Mouse (Mus musculus) limb, embryonic 10.5 days (tissue): ENCODE data around the gene Mettl26. TPM values are rescaled to one million over a fixed set of nuclear protein-coding genes. Genes with fewer than 3 reads are reported as not detected.

Source experiments
- DNase-seq: peaks from one replicate; pipeline ENCODE4 v3.0.0-alpha.2; 2017; ENCODE audit warnings: low spot score
- H3K27ac ChIP-seq: fragments of 300-500 bp; sonication (generic); 2 replicates; pipeline ENCODE4 v1.5.1; 2016; ENCODE audit warnings: mild to moderate bottlenecking
- H3K27me3 ChIP-seq: fragments of 300-500 bp; sonication (generic); 2 replicates; pipeline ENCODE4 v1.6.1; 2016; ENCODE audit warnings: low read depth, mild to moderate bottlenecking; ENCODE audit not compliant: poor library complexity, severe bottlenecking
- H3K36me3 ChIP-seq: fragments of 300-500 bp; sonication (generic); 2 replicates; pipeline ENCODE4 v1.6.1; 2016; ENCODE audit warnings: mild to moderate bottlenecking, moderate library complexity
- H3K4me1 ChIP-seq: fragments of 300-500 bp; sonication (generic); 2 replicates; pipeline ENCODE4 v1.6.1; 2016
- H3K4me3 ChIP-seq: fragments of 300-500 bp; sonication (generic); 2 replicates; pipeline ENCODE4 v1.5.1; 2016; ENCODE audit warnings: mild to moderate bottlenecking, moderate library complexity
- H3K9me3 ChIP-seq: fragments of 300-500 bp; sonication (generic); replicated peaks from 2 replicates; pipeline ENCODE4 v1.6.1; 2016; ENCODE audit warnings: mild to moderate bottlenecking
- WGBS: fragments of 180-500 bp; shearing (Covaris S2); methylation state at CpG from one replicate; pipeline ENCODE4 v1.1.7; 2016; 5-methylcytosine and 5-hydroxymethylcytosine counted together
- polyA plus RNA-seq: library from polyadenylated mRNA; unstranded; fragments of >200 nt; fragmentation: Nextera tagmentation; extraction: Ambion mirVana; gene quantifications from 2 replicates; pipeline ENCODE4 v1.2.1, GENCODE M21; 2016

The Mettl26 gene
- polyA plus RNA-seq, 1 experiment from 2014 or later, result 69.6 TPM

DNA sequence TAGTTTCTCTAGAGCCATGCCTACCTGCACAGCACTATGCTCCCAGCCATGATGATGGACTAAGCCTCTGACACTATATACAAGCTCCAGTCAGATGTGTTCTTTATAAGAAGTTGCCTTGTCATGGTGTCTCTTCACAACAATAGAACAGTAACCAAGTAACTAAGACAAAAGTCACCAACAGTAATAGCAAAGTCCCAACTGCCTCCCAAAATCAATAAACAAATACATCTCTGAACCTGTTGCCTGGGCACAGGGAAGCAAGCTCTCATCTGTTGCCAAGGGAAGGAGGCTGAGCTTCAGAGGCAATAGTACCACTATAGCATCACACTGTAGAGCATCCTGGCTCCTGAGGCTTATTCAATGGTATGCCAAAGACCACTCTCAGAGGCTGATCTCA is 11.9 kb downstream of the Mettl26 start:
- no peak overlapping the region for H3K4me3 ChIP-seq
- no peaks in the 10 kb centered on the region for H3K9me3 ChIP-seq
- peaks cover 77% of the 10 kb centered on the region for H3K36me3 ChIP-seq
- H3K27ac ChIP-seq, result no peak overlapping the region
- DNase-seq, result no peak
- H3K27me3 ChIP-seq, result no peaks in the 10 kb centered on the region
- H3K4me1 ChIP-seq, result peaks cover 24% of the 10 kb centered on the region

GRCm38 (mm10) chr17:25887467-25887866 is 12.6 kb downstream of the Mettl26 start:
- Histone ChIP-seq H3K36me3 (peaks cover 72% of the 10 kb centered on the region), H3K9me3 (no peaks in the 10 kb centered on the region), H3K27ac (no peak overlapping the region), H3K4me3 (no peak overlapping the region), H3K4me1 (peaks cover 17% of the 10 kb centered on the region), H3K27me3 (no peaks in the 10 kb centered on the region)
- no peak for DNase-seq
- 92% methylated on average over 10 of the region's 10 CpGs for WGBS

DNA sequence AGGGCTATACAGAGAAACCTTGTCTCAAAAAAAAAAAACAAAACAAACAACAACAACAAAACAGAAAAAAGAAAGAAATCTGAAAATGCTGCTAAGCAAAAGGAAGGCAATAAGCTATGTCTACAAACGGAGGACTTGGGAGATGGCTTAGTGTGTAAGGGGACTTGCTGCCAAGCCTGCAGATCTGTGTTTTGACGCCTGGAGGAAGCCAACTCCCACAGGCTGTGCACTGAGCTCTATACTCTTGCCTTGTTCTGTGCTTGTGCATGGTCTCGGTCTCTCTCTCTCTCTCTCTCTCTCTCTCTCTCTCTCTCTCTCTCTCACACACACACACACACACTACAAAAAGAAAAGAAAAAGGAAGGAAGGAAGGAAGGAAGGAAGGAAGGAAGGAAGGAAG is 14.0 kb downstream of the Mettl26 start:
- no peak overlapping the region for H3K27ac ChIP-seq
- H3K27me3 ChIP-seq, result no peaks in the 10 kb centered on the region
- WGBS, result 91% methylated on average over 3 of the region's 3 CpGs
- no peak overlapping the region for H3K4me3 ChIP-seq
- H3K4me1 ChIP-seq, result peaks cover 7% of the 10 kb centered on the region; the same call in 1 of the 2 replicates
- DNase-seq, result no peak
- peaks cover 58% of the 10 kb centered on the region for H3K36me3 ChIP-seq
- H3K9me3 ChIP-seq, result no peaks in the 10 kb centered on the region

DNA sequence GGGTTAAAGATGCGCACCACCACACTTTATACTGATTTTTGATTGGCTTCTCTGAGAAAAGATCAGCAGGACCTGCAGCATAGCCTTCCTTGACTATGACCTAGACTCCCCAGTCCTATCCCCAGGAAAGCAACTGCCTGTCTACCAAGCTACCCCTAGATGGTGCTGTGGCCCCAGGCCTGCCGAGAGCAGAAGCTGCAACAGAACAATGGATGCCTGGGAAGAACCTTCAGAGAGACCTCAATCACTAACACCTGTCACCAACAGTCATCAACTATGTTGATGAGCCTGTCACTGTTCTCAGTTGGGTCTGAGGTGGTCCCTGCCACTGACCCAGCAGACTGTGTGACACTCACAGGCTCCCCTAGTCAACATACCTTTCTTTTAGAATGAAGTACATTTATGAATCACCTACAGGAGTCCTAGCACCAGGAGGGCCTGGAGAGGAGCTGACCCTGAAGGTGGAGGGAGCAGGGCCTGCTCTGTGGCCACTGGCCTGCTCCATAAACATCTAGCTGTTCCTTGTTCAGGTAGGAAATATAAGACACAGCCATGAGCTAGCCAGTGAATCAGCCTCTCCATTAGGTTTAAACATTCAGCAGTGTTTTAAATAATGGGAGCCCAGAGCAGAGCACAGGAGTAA is 19.2 kb downstream of the Mettl26 start:
- peaks cover 15% of the 10 kb centered on the region for H3K36me3 ChIP-seq
- no peaks in the 10 kb centered on the region for H3K27me3 ChIP-seq
- no peak overlapping the region for H3K4me3 ChIP-seq
- DNase-seq, result peak; percentile 68
- WGBS, result 42% methylated on average over 2 of the region's 2 CpGs
- no peaks in the 10 kb centered on the region for H3K9me3 ChIP-seq
- H3K27ac ChIP-seq, result peak overlapping the region; percentile 67; the same call in 1 of the 2 replicates
- H3K4me1 ChIP-seq, result peaks cover 15% of the 10 kb centered on the region

GRCm38 (mm10) chr17:25895415-25895814 is 20.5 kb downstream of the Mettl26 start:
- WGBS, result 33% methylated on average over 2 of the region's 2 CpGs
- Histone ChIP-seq H3K27ac (no peak overlapping the region), H3K4me3 (no peak overlapping the region), H3K4me1 (peaks cover 15% of the 10 kb centered on the region), H3K9me3 (no peaks in the 10 kb centered on the region), H3K36me3 (peaks cover 12% of the 10 kb centered on the region), H3K27me3 (no peaks in the 10 kb centered on the region)
- DNase-seq, result no peak

DNA sequence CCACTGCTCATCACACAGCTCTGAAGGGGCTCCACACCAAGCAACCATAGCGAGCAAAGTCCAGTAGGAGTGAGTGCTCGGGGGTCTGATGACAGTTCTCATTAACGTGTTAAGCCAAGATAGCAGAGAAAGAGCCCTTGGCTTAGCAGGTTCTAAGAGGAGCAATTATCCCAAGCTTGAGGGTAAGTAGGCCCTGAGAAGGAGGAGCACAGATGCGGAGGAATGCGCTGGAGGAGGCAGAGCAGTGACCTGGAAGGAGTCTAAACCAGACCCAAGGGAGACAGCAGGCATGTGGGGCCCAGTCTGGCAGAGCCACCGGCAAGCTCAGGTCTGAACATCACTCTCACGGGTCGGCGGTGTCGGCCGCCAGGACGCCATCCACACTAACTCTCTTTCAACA is 21.0 kb downstream of the Mettl26 start:
- peaks cover 15% of the 10 kb centered on the region for H3K4me1 ChIP-seq
- WGBS, result 66% methylated on average over 12 of the region's 12 CpGs
- peaks cover 14% of the 10 kb centered on the region for H3K36me3 ChIP-seq
- H3K27me3 ChIP-seq, result no peaks in the 10 kb centered on the region
- H3K4me3 ChIP-seq, result no peak overlapping the region
- no peak for DNase-seq
- H3K9me3 ChIP-seq, result no peaks in the 10 kb centered on the region
- H3K27ac ChIP-seq, result no peak overlapping the region

DNA sequence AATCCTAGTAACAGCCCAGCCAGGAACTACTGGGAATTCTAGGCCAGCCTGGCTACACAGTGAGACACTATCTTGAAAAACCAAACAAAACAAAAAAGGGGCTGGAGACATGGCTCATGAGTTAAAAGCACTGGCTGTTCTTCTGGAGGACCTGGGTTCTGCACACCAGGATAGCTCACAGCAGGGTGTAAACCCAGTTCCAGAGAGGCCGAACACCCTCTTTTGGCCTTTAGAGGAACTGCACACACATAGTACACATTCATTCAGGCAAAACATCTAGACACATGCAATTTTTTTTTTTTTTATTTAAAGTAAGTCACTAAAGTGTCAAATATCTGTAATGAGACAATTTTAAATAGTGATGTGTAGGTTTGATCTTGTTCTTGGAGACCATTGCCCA is 25.3 kb downstream of the Mettl26 start:
- peaks cover 19% of the 10 kb centered on the region for H3K36me3 ChIP-seq
- H3K4me3 ChIP-seq, result no peak overlapping the region
- no peak overlapping the region for H3K27ac ChIP-seq
- no peaks in the 10 kb centered on the region for H3K27me3 ChIP-seq
- no peaks in the 10 kb centered on the region for H3K9me3 ChIP-seq
- peaks cover 10% of the 10 kb centered on the region for H3K4me1 ChIP-seq
- 94% methylated on average over 1 of the region's 1 CpGs for WGBS
- DNase-seq, result no peak

- Histone ChIP-seq H3K9me3 (no peaks in the 10 kb centered on the region), H3K36me3 (peaks cover 30% of the 10 kb centered on the region), H3K4me3 (no peak overlapping the region), H3K4me1 (no peaks in the 10 kb centered on the region), H3K27me3 (no peaks in the 10 kb centered on the region), H3K27ac (no peak overlapping the region)
- WGBS, result 85% methylated on average over 3 of the region's 3 CpGs
- no peak for DNase-seq
Observed at GRCm38 (mm10) chr17:25903061-25903460, 28.2 kb downstream of the Mettl26 start.

DNA sequence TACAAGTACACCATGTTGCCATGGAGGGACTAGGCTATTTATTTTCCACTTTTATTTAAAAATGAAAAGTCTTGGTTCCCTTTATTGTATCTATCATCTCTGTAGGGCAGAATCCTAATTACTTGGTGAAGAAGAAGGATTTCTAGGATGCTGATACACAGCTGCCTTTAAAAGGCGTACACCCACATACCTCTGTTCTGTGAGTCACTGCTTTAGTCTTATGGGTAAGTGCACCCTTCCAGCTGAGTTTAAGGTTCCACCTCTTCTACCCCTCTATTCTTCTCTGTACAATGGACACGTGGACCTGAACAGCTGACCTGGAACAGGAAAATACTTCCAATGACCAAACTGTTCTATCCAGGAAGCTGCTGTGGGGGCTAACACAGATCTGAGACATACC is 32.8 kb downstream of the Mettl26 start:
- H3K4me3 ChIP-seq, result no peak overlapping the region
- H3K9me3 ChIP-seq, result no peaks in the 10 kb centered on the region
- H3K27ac ChIP-seq, result no peak overlapping the region
- peaks cover 29% of the 10 kb centered on the region for H3K36me3 ChIP-seq
- no peak for DNase-seq
- no peaks in the 10 kb centered on the region for H3K27me3 ChIP-seq
- 90% methylated on average over 2 of the region's 2 CpGs for WGBS
- H3K4me1 ChIP-seq, result no peaks in the 10 kb centered on the region

DNA sequence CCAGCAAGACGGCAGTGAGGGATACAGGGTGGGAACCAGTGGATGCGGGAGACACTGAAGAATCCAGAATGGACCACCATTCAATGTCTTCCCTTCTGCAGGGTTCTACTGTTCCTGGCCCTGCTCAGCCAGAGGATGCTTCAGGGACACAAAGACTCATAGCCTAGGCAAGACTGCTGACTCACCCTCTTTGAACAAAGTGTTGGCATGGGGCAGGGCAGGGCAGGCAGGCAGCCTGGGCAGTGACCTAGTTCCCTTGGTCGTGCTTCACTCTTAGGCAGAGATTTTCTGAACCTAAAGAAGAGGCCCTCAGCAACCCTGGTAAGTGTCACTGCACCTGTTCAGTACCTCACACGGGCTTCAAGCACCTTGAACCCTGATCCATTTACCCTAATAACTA is 36.9 kb downstream of the Mettl26 start:
- no peaks in the 10 kb centered on the region for H3K9me3 ChIP-seq
- 87% methylated on average over 4 of the region's 4 CpGs for WGBS
- no peaks in the 10 kb centered on the region for H3K27me3 ChIP-seq

GRCm38 (mm10) chr17:25913186-25913876 is 38.5 kb downstream of the Mettl26 start:
- no peak overlapping the region for H3K4me3 ChIP-seq
- no peaks in the 10 kb centered on the region for H3K9me3 ChIP-seq
- peaks cover 9% of the 10 kb centered on the region for H3K4me1 ChIP-seq
- no peaks in the 10 kb centered on the region for H3K27me3 ChIP-seq
- H3K36me3 ChIP-seq, result peaks cover 47% of the 10 kb centered on the region
- DNase-seq, result no peak
- 87% methylated on average over 14 of the region's 14 CpGs for WGBS
- no peak overlapping the region for H3K27ac ChIP-seq

More for the DNA sequence above, 36.9 kb downstream of the Mettl26 start:
- Histone ChIP-seq H3K4me1 (no peaks in the 10 kb centered on the region), H3K4me3 (no peak overlapping the region), H3K36me3 (peaks cover 39% of the 10 kb centered on the region), H3K27ac (no peak overlapping the region)
- no peak for DNase-seq

DNA sequence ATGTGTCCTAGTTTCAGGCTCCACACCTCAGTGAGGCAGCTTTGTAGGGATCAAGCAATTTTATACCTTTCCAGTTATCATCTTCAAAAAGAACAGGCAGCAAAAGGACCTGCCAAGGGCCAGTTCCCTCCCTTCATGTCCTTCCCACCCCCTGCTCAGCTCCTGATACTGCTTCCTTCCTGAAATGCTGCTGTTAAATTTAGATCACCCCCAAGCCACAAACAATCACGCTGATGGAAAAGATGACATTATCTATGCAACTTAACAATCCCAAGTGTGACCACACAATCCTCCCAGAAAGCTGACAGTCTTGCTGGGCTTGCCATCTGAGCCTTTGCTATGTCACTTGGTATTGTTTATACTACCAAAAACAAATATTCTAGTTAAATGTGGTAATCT is 39.0 kb downstream of the Mettl26 start:
- WGBS, result 86% methylated on average over 1 of the region's 1 CpGs

DNA sequence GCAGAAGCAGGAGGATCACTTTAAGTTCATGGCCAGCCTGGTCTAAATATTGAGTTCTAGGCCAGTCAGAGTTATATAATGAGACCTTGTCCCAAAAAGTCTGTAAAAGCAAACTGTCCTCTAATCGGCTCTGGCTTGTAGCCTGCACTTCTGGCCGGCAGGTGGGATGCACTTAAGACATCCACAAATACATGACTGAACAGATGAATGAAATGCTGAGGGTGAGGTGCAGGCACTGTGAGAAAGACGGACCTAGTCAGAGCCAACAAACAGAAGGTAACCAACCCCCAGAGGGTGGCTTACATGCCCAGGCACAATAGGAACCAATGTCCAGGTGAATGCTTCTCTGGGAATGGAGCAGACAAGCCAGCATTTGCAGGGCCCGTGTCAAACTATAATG is 39.4 kb downstream of the Mettl26 start:
- Histone ChIP-seq H3K4me3 (no peak overlapping the region), H3K4me1 (peaks cover 15% of the 10 kb centered on the region), H3K27me3 (no peaks in the 10 kb centered on the region), H3K36me3 (peaks cover 47% of the 10 kb centered on the region), H3K9me3 (no peaks in the 10 kb centered on the region), H3K27ac (no peak overlapping the region)
- 88% methylated on average over 4 of the region's 4 CpGs for WGBS
- DNase-seq, result no peak

More for the DNA sequence above, 39.0 kb downstream of the Mettl26 start:
- no peaks in the 10 kb centered on the region for H3K9me3 ChIP-seq
- no peak overlapping the region for H3K4me3 ChIP-seq
- DNase-seq, result no peak
- H3K36me3 ChIP-seq, result peaks cover 47% of the 10 kb centered on the region
- H3K27ac ChIP-seq, result no peak overlapping the region
- H3K27me3 ChIP-seq, result no peaks in the 10 kb centered on the region
- peaks cover 14% of the 10 kb centered on the region for H3K4me1 ChIP-seq
